ENCODE assay signal across 8 mouse cellular contexts in the genomic region with DNA sequence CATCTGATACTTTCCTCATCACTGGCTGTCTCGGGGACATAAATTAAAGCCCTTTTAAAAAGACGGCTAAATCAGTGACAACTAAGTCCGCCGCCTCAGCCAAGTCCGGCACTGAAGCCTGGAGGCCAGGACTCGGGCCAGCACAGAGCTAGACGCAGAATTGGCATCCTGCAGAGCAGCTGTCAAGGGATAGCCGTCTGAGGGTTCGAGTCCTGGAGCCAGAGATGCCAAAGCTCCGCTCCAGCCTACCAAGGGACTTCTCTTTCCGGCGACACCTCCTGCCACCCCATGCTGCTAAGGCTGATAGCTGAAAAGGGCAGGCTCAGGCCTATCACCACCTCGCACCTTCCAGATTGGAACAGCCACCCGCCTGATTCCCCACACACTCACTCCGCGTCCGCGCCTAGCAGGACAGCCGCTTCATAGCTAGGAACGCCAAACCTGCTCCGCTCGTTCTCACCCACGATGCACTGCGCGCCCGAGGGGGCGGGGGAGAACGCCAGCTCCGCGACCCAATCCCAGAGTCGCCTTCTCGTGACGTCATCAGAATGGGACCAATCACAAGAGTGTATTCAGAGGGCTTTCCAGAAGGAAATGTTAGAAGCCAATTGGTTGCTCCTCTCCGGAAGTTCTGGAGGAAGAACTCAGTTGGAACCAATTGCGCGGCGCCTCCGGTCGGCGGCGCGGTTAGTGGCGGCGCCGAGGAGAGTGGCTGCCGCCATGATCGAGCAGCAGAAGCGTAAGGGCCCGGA. TPM values are rescaled to one million over a fixed set of nuclear protein-coding genes. Genes with fewer than 3 reads are reported as not detected.
DNase-seq lines count a peak whose midpoint lies in the region; ATAC-seq and TF ChIP-seq lines count a peak whose summit lies in the region.

Zcchc17 (minus strand) TSS at position 458 of the 752 bp plus-strand sequence.
Snrnp40 (plus strand) TSS at position 647 of the 752 bp plus-strand sequence.

- no peaks in the 10 kb centered on the region for H3K9me3 ChIP-seq in embryonic facial prominence, embryonic 15.5 days (replicated peaks)
- H3K9me3 ChIP-seq in limb, embryonic 14.5 days (ENCODE audit: control insufficient read depth, low read length) = no peaks in the 10 kb centered on the region
- H3K9me3 ChIP-seq in midbrain, postnatal 0 days (ENCODE audit: low read length) = no peaks in the 10 kb centered on the region

- peak; percentile 82 for TF ChIP-seq POLR2A in bone marrow, adult 2 months (IDR thresholded peaks at IDR 0.05; ENCODE audit: borderline replicate concordance, control insufficient read depth, low read depth, low read length)
- TF ChIP-seq POLR2A in limb, embryonic 14.5 days (IDR thresholded peaks at IDR 0.05; ENCODE audit: borderline replicate concordance, extremely low read depth, insufficient read depth, insufficient read length) = peak; percentile 78; the same call in 1 of the 2 replicates

- peak; percentile 99 for DNase-seq in 416B (ENCODE audit: low read depth)
- DNase-seq in heart, adult 8-10 months (ENCODE audit: low spot score) = peak; percentile 100
- peak; percentile 99 for DNase-seq in kidney, adult 9 months
- peak; percentile 100 for DNase-seq in limb, embryonic 14.5 days (ENCODE audit: low spot score)
- peak; percentile 100 for DNase-seq in midbrain, postnatal 0 days (ENCODE audit: low spot score)
- peak; percentile 97 to 99 for DNase-seq in spleen, postnatal 14 days (ENCODE audit: low spot score in 2 of 2)

- peak within 1 kb of the TSS; percentile 62 for H3K27ac ChIP-seq in bone marrow, adult 2 months (ENCODE audit: control insufficient read depth, insufficient read depth, low read depth, low read length, poor library complexity)
- peak within 1 kb of the TSS; percentile 84 for H3K27ac ChIP-seq in embryonic facial prominence, embryonic 15.5 days (replicated peaks)
- peak within 1 kb of the TSS; percentile 69 for H3K27ac ChIP-seq in limb, embryonic 14.5 days (replicated peaks; ENCODE audit: low read depth, low read length)
- peak within 1 kb of the TSS; percentile 86 for H3K27ac ChIP-seq in midbrain, postnatal 0 days (ENCODE audit: low read depth, low read length)

- H3K4me1 ChIP-seq in bone marrow, adult 2 months (ENCODE audit: control insufficient read depth, insufficient read depth, low read length) = no peaks in the 10 kb centered on the region; the same call in 1 of the 2 replicates
- H3K4me1 ChIP-seq in embryonic facial prominence, embryonic 15.5 days = peaks cover 33% of the 10 kb centered on the region
- peaks cover 14% of the 10 kb centered on the region for H3K4me1 ChIP-seq in limb, embryonic 14.5 days (ENCODE audit: control insufficient read depth, insufficient read depth, low read length)
- peaks cover 12% of the 10 kb centered on the region; the same call in 1 of the 2 replicates for H3K4me1 ChIP-seq in midbrain, postnatal 0 days (ENCODE audit: insufficient read depth, low read length)

- no peak for TF ChIP-seq CTCF in bone marrow, adult 2 months (IDR thresholded peaks at IDR 0.05; ENCODE audit: control insufficient read depth, insufficient read depth, low read length)
- peak; percentile 47 for TF ChIP-seq CTCF in midbrain, postnatal 0 days (IDR thresholded peaks at IDR 0.05)

- H3K4me2 ChIP-seq in embryonic facial prominence, embryonic 15.5 days (replicated peaks) = peak within 1 kb of the TSS; percentile 73
- H3K4me2 ChIP-seq in limb, embryonic 14.5 days (replicated peaks; ENCODE audit: low read depth, low read length, severe bottlenecking) = peak within 1 kb of the TSS; percentile 79
- H3K4me2 ChIP-seq in midbrain, postnatal 0 days (ENCODE audit: low read depth, low read length, poor library complexity, severe bottlenecking) = peak within 1 kb of the TSS; percentile 74

- H3K4me3 ChIP-seq in bone marrow, adult 2 months (replicated peaks; ENCODE audit: control insufficient read depth, low read depth, low read length) = peak within 1 kb of the TSS; percentile 92
- peak within 1 kb of the TSS; percentile 99 for H3K4me3 ChIP-seq in embryonic facial prominence, embryonic 15.5 days (replicated peaks)
- H3K4me3 ChIP-seq in limb, embryonic 14.5 days (replicated peaks; ENCODE audit: low read length) = peak within 1 kb of the TSS; percentile 94
- H3K4me3 ChIP-seq in midbrain, postnatal 0 days (ENCODE audit: low read depth, low read length) = peak within 1 kb of the TSS; percentile 62

- WGBS in bone marrow, adult 2 months = under 1% methylated on average over 49 of the region's 49 CpGs
- under 1% methylated on average over 49 of the region's 49 CpGs for WGBS in embryonic facial prominence, embryonic 15.5 days
- WGBS in limb, embryonic 14.5 days = under 1% methylated on average over 49 of the region's 49 CpGs
- WGBS in midbrain, postnatal 0 days = under 1% methylated on average over 49 of the region's 49 CpGs

- H3K9ac ChIP-seq in embryonic facial prominence, embryonic 15.5 days = peak within 1 kb of the TSS; percentile 97
- H3K9ac ChIP-seq in limb, embryonic 14.5 days (ENCODE audit: low read depth, low read length, severe bottlenecking) = peak within 1 kb of the TSS; percentile 89
- peak within 1 kb of the TSS; percentile 73 for H3K9ac ChIP-seq in midbrain, postnatal 0 days (replicated peaks; ENCODE audit: low read length, poor library complexity, severe bottlenecking)

- H3K36me3 ChIP-seq in embryonic facial prominence, embryonic 15.5 days = peaks cover 24% of the 10 kb centered on the region
- H3K36me3 ChIP-seq in limb, embryonic 14.5 days (ENCODE audit: control insufficient read depth, insufficient read depth, low read length) = peaks cover 15% of the 10 kb centered on the region
- peaks cover 6% of the 10 kb centered on the region; the same call in 1 of the 2 replicates for H3K36me3 ChIP-seq in midbrain, postnatal 0 days (ENCODE audit: insufficient read depth, low read length)

- H3K27me3 ChIP-seq in embryonic facial prominence, embryonic 15.5 days = no peaks in the 10 kb centered on the region
- no peaks in the 10 kb centered on the region for H3K27me3 ChIP-seq in limb, embryonic 14.5 days (ENCODE audit: control insufficient read depth, insufficient read depth, low read length)
- no peaks in the 10 kb centered on the region for H3K27me3 ChIP-seq in midbrain, postnatal 0 days (ENCODE audit: insufficient read depth, low read length)

- peak; percentile 99 for ATAC-seq in embryonic facial prominence, embryonic 15.5 days (ENCODE audit: insufficient number of reproducible peaks, low FRiP score, low TSS enrichment, low read depth)
- ATAC-seq in limb, embryonic 14.5 days (ENCODE audit: low FRiP score, low read depth) = peak; percentile 100
- ATAC-seq in midbrain, postnatal 0 days (ENCODE audit: low FRiP score) = peak; percentile 99

RNA-seq across cellular contexts. Expression of gene Zcchc17, which starts in this region (rescaled TPM):
- polyA plus RNA-seq in bone marrow, adult 2 months (2011; ENCODE audit: insufficient read depth, insufficient read length, low replicate concordance, missing spikeins) = 24.3 and 26.6 TPM in 2 replicates
- polyA plus RNA-seq in embryonic facial prominence, embryonic 15.5 days (2015; fragmentation: Nextera tagmentation; extraction: Ambion mirVana) = 69.1 and 71.4 TPM in 2 replicates
- total RNA-seq in heart, adult 8-10 months (2022) = 10 to 100 TPM; 24.2 to 35.4 (median 29.0) TPM
- polyA plus RNA-seq in limb, embryonic 14.5 days (2012; rRNA removed) = 25.9 and 33.3 TPM in 2 replicates
- polyA plus RNA-seq in limb, embryonic 14.5 days (2014; fragmentation: Nextera tagmentation; extraction: Ambion mirVana) = 76.3 and 79.3 TPM in 2 replicates
- 27.7 and 38.3 TPM in 2 replicates for total RNA-seq in midbrain, postnatal 0 days (2014; rRNA removed)
- polyA plus RNA-seq in midbrain, postnatal 0 days (2015; fragmentation: Nextera tagmentation; extraction: Ambion mirVana) = 102 TPM in 2 replicates

RNA-seq across cellular contexts. Expression of gene Snrnp40, which starts in this region (rescaled TPM):
- polyA plus RNA-seq in bone marrow, adult 2 months (2011; ENCODE audit: insufficient read depth, insufficient read length, low replicate concordance, missing spikeins) = 28.8 and 35.6 TPM in 2 replicates
- polyA plus RNA-seq in embryonic facial prominence, embryonic 15.5 days (2015; fragmentation: Nextera tagmentation; extraction: Ambion mirVana) = 132 and 134 TPM in 2 replicates
- 10 to 100 TPM; 12.8 to 17.2 (median 16.7) TPM for total RNA-seq in heart, adult 8-10 months (2022)
- 100 and 106 TPM in 2 replicates for polyA plus RNA-seq in limb, embryonic 14.5 days (2012; rRNA removed)
- 137 and 141 TPM in 2 replicates for polyA plus RNA-seq in limb, embryonic 14.5 days (2014; fragmentation: Nextera tagmentation; extraction: Ambion mirVana)
- total RNA-seq in midbrain, postnatal 0 days (2014; rRNA removed) = 57.6 and 70.2 TPM in 2 replicates
- polyA plus RNA-seq in midbrain, postnatal 0 days (2015; fragmentation: Nextera tagmentation; extraction: Ambion mirVana) = 75.5 and 76.8 TPM in 2 replicates

Comparison
In these comparisons a context has a peak if more than half of its experiments do, and no peak if none do; other contexts are left out.
1. Peak in every context shown above with its lines: DNase-seq, ATAC-seq, H3K4me3 ChIP-seq and H3K27ac ChIP-seq.